Mouse (Mus musculus) bone marrow macrophage, adult 2 months (primary cell): ENCODE measurements around the gene Gtf2ird2.

Source experiments
- CTCF ChIP-seq: IDR thresholded peaks from 2 replicates; pipeline ENCODE4 v1.5.1; 2012; ENCODE audit warnings: low read depth, mild to moderate bottlenecking, low read length, moderate library complexity
- POLR2A ChIP-seq: IDR thresholded peaks from 2 replicates; pipeline ENCODE4 v1.6.1; 2012; ENCODE audit warnings: mild to moderate bottlenecking, low read depth, low read length, borderline replicate concordance

GRCm38 (mm10) chr5:134237936-134238760, 54.3 kb downstream of the Gtf2ird2 start:
- no peak for TF ChIP-seq CTCF
- no peak for TF ChIP-seq POLR2A
